Mouse (Mus musculus): Measurements from ENCODE around the gene Zfp729b.

Gene Zfp729b

DNA sequence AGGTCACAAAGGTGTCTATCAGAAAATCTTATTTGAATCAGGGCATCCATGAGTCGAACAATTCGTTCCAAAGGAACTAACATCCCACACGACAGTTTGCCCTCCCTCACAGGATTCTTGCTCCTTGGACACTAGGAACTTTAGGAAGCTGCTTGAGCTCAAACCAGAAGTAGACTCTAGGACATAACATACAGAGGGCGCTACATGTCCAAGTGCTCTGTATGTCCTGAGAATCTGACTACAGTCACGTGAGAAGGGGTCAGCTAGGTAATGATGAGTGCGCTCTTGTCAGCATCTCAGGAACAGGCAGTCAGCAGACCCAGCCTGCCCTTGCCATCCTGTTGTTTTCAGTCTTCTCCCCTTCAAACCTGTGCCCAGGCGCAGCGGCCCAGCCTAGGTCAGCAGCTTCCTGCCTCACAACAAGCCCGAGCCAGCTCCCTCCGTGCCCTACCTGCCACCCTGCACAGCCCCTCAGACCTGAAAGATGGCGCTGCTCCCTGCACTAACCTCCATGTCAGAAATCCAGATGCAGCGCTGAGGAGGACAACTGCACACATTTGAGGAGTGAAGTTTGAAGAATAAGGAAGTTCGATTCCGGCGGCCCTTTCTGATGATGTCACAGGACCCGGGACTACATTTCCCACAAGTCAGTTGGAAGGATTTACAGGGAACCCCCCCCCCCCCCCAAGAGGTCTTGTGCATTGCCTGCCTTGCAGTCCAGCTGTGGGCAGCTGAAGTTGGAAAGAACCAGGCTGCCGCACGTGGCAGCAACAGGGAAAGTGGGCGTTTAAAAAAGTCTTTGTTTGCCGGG is at the start of gene Zfp729b:
Gene Zfp729b, minus strand, starts transcription at position 642 of the 811 bp plus-strand sequence.
- DNase-seq, result peak; percentile 95 to 97

DNA sequence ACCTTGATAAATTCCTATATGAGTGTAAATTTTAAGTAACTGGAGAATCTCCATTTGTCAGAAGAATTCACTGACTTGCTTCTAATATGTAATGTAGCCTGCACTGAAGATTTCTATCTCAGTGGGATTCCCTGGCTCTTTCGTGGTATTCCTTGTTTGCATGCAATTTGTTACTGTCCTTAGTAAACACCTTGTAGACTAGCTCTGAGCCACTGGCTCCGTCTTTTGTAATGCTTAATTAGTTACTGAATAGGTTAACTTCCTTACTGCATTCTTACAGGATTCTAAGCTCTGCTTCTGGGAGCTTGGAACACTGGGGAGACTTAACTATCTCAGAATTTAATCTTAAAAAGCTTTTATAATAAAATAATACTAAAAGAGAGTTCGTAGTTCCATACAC is 43.0 kb upstream of the Zfp729b start:
- DNase-seq, result no peak

DNA sequence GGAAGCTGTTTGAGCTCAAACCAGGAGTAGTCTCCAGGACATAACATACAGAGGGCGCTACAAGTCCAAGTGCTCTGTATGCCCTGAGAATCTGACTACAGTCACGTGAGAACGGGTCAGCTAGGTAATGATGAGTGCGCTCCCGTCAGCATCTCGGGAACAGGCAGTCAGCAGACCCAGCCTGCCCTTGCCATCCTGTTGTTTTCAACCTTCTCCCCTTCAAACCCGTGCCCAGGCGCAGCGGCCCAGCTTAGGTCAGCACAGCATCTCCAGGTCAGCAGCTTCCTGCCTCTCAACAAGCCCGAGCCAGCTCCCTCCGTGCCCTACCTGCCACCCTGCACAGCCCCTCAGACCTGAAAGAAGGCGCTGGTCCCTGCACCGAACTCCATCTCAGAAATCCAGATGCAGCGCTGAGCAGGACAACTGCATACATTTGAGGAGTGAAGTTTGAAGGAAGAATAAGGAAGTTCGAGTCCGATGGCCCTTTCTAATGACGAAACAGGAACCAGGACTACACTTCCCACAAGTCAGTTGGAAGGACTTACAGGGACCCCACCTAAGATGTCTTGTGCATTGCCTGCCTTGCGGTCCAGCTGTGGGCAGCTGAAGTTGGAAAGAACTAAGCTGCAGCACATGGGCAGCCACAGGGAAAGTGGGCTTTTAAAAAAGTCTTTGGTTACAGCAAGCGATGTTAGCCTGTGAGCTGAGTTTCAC is 27.9 kb upstream of the Zfp729b start, which contains the start of the genes Gm49345 and Zfp729a:
Gene Gm49345, minus strand, starts transcription at position 476 of the 714 bp plus-strand sequence.
Gene Zfp729a, minus strand, starts transcription at position 498 of the 714 bp plus-strand sequence.
- peak; percentile 84 to 88 for DNase-seq

DNA sequence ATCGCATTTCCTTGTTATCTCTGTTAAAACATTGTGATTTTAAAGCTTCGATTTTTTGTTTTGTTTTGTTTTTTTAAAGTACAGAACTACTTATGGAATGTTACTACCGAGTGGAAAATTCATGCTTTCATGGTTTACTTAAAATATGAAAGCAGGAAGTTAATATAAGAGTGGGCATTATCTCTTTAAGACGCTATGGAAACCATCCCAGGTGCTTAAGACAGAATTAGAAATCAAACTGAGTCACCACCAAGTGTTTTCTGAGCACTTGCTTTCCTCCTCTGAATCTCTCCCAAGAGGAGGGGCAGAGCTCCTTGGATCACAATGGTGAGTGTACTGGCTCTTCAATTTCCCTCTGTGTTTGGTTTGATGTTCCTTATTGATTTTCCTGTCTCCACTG is 601 bp upstream of the Zfp729b start:
- DNase-seq, result no peak

DNA sequence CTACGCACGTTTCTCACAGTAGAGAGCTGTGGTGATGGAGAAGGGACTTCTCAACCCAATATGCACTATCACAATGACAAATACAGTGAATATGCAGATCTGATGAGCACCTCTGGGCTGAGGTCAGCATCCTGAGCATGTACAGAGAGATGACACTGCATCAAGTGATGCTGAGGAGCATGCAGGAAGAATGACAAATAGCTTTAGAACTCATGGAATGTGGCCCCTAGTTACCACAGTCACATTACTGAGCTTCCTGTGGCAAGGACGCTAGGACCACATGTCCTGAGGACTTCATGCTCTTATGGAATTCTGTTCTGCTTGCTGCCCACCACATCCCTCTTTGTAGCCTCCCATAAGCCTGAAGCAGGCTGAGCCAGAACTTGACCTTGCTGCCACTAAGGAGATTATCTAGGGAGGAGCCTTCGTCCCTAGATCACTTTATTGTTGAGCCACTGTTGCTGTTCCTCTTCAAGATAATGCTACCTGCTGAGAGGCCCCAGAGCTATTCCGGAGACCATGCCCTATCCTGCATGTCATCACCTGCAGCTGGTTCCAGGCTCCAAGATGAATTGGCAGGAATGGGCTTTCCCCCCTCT is 36.8 kb downstream of the Zfp729b start:
- DNase-seq, result no peak

DNA sequence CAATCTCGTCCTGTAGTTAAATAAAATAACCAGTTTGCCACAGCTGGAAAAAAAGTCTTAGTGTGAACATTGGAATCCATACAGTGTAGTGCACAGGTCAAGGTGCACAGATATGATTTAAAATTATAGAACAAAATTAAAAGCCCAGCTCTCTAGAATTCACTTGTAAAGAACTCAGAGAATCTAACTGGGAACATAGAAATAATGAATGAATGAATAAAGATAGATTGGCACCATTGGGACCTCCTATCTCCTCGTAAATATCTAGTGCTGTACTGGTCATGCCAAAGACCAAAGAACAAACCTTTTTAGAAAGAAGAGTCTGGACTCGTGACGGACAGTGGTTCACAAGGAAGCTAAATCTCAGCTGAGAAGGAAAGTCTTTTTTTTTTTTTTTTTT is 55.8 kb downstream of the Zfp729b start, which contains the start of gene Zfp748:
Gene Zfp748, minus strand, starts transcription at position 101 of the 400 bp plus-strand sequence.
- DNase-seq, result no peak

DNA sequence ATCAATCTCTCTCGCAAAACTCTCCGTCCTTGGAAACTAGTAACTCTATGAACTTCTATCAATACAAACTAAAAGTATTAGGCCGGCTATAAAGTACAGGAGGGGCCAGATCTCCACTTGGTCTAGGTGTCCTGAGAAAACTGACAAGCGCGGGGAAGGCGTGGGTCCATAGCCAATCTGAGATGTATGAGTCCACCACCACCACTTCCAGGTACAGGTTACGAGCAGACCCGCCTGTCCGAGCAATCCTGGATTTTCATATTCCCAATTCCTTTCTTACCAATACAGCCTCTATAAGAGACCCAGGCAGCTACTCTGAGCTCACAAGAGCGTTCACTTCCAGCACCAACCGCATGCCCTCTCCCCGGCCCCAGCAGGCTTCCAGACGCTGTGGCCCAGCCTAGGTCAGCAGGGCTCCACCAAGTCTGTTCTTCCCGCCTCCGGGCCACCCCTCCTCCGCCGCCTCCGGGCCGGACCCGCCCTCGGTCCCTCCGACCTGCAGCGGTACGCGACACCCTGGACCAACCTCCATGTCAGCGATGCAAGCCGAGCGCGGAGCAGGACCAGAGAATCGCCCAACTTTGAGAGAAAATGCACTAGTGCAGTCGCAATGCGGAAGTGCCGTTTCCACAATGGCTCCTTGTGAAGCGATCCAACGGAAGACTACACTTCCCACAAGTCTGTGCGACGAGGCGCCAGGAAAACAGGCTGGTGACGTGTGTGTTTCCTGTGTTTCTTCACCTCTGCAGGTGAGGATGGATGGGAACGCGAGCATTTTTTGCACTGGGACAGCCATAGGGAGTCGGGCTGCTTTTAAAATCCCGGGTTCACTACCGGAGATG is 56.8 kb downstream of the Zfp729b start:
- DNase-seq, result peak; percentile 80 to 84

DNA sequence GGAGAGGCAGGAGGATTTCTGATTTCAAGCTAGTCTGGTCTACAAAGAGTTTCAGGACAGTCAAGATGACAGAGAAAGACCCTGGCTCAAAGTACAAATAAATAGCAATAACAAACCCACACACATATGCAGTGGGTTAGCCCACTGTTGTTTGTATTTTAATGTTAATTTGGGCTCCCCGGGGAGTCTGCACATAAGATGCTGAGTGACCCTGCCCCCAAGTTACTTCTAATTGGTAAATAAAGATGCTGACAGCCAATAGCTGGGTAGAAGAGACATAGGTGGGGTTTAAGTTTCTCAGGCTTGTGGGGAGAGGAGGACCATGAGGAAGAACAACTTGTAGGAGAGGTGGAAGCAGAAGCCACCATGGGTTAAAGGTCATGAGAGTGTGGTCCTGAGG is 63.6 kb downstream of the Zfp729b start:
- no peak for DNase-seq

Measured in B cell, adult 2 months (primary cell).